Mouse (Mus musculus) hematopoietic multipotent progenitor cell, adult 10-12 weeks (in vitro differentiated cells): ENCODE measurements around the gene Nms. TPM values are rescaled to one million over a fixed set of nuclear protein-coding genes. Genes with fewer than 3 reads are reported as not detected.

Source experiments
- polyA plus RNA-seq: library from polyadenylated mRNA; stranded (reverse); fragments of >175 nt; gene quantifications from 2 replicates; pipeline ENCODE4 v1.2.3, GENCODE M21; 2012; ENCODE audit warnings: low replicate concordance

The Nms gene
- polyA plus RNA-seq: not detected in 2 replicates

DNA sequence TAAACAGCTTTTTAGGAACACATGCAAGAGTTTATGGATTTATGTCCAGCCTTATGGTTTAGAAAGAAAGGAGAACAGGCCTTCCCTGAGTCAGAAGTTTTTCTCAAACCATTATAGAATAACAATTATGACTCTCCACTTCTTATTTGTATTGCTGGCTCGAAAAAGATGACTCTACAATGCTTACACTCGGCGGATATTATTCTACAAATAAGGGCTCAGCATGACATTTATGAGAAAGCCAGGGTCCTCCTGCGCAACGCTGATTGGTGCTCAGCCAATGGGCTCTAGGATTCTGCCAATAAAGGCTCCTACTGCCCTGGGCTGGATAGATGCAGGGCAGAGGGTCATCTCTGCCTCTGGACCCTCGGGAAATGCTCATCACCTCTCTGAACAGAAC, at the start of gene Nms:
Gene Nms (plus strand): TSS at position 301 of the 400 bp plus-strand sequence.

DNA sequence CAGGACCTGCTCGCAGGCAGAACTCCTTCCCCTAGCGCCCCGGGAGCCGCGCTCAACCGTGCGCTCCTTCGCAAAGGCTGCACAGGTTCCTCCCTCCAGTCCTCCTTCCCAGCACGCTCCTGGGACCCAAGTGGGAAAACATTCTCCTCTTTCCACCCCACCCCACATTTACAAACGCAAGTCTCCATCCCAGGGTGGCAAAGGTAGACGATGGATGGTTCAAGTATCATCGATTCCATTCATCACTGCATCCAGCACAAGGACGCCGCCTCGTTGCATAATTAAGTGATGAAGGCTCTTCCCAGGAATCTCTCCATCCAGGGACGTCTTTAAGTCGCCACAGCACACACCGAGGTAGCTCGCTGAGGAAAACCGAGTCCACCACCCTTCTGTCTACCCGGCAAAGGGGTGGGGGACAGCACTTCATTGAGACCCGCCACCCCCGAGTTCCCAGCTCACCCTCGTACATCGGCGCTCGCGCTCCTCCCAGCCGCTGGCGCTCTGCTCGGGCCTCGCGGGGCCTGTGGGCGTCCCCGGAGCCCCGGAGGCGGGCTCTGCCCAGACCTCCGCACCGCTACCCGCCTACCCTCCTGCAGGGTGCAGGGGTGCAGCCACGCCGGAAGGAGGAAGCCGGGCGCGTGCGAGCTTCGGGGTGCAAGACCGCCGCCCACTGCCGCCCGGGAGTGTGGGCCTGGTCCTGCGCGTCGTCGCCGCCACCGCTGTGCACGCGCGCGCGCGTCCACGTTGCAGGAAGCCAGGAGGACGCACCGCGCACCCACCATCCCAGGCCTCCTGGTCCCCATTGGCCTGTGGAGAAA, 41.3 kb upstream of the Nms start, which contains the start of gene Chst10:
Gene Chst10 (minus strand): TSS at position 731 of the 818 bp plus-strand sequence.

DNA sequence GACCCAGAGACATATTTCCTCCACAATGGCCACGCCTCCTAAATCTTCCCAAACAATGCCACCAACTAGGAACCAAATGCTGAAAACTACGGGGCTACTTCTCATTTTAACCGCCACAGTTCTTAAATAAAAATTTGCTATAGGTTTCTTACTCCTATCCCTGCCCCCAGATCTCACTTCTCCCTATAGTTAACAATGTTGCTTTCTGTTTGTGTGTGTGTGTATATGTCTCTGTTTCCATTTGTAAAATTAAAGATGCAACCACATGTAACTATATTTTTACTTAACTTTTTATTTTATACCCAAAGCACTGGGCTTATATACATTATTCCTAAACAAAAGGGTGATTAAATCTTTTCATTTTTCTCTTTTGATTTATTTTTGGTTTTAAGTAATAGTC, 46.4 kb downstream of the Nms start, which contains the start of gene Pdcl3:
Gene Pdcl3 (plus strand): TSS at position 301 of the 400 bp plus-strand sequence.

Other genes starting within 250 kb of the Nms start
- gene Lonrf2, start 102.4 kb upstream of the Nms start, polyA plus RNA-seq: not detected in 2 replicates
- gene Chst10, start 41.0 kb upstream of the Nms start, polyA plus RNA-seq: 3.8 and 10.4 TPM in 2 replicates
- 23.6 and 36.5 TPM in 2 replicates for gene Pdcl3, start 46.5 kb downstream of the Nms start, polyA plus RNA-seq